Mouse (Mus musculus) pancreas, adult 10 weeks (tissue): ENCODE results near the gene Gm17469. TPM values are rescaled to one million over a fixed set of nuclear protein-coding genes. Genes with fewer than 3 reads are reported as not detected.

Experiments
- polyA plus RNA-seq: library from polyadenylated mRNA; stranded (reverse); fragments of 350-450 nt; fragmentation: Illumina TruSeq; extraction: RNeasy Lipid Tissue Mini Kit (QIAGEN cat#74804); gene quantifications from one replicate; pipeline ENCODE4 v1.2.3, GENCODE M21; 2015; ENCODE audit warnings: low read depth, low replicate concordance; ENCODE audit not compliant: insufficient read depth

Gene Gm17469
- polyA plus RNA-seq, result not detected

GRCm38 (mm10) chrX:124629593-124629992, at the start of gene Gm17469:
TSS of gene Gm17469 (plus strand) at chrX:124629893.

Other genes starting within 250 kb of the Gm17469 start
- not detected for gene Gm17584, start 129.3 kb upstream of the Gm17469 start, polyA plus RNA-seq